Mouse (Mus musculus) Muller cell, postnatal 12 days (primary cell): Measurements from ENCODE around the gene Man2c1.

Experiments
- DNase-seq: peaks from one replicate; pipeline ENCODE4 v3.0.0-alpha.2; 2015; ENCODE audit errors: inconsistent ontology term

Man2c1 gene

DNA sequence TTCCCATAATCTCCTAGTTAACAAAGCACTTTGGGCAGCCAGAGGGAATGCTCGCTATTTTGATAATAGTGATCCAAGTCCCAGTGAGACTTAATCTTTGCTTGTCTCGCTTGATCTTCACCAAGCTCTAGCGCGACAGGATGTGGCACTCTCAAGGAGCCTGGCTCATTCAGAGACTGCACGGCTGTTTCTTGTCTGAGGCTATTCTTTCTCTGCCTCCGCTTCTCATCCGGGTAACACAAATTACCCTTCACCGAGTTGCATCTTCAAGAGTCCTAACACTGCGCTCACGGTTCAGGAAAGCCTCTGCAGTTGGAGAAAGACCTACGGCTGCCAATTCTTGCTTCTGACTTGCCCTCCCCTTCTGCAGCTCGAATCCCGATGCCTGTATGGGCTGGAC, 27.0 kb downstream of the Man2c1 start:
- no peak for DNase-seq

DNA sequence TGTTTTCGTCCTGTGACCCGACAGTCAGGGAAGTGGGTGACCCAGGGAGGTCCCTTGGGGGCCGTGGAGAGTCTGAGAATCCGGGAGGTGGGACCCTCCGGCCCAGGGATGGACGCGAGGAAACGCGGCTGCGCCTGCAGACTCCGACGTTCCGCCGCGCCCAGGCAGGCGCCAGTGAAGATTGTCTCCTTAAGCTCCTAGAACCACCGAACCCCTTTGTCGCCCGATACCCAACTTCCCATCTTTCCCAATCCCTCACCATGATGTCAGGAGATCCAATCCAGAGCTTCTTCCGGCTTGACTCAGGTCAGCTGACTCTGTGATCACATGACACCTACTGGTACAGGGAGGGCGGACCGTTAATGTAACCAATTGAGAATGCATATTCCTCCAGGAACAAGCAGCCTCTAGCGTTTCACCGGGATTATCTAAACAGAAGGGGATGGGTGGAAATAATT, 27.6 kb downstream of the Man2c1 start, which contains the start of gene Commd4:
Gene Commd4 (minus strand): TSS at position 319 of the 458 bp plus-strand sequence.
- DNase-seq, result peak; percentile 92

- DNase-seq, result no peak
These were observed 28.0 kb downstream of the Man2c1 start for GRCm38 (mm10) chr9:57158506-57158905.

- DNase-seq, result peak; percentile 24
These were observed 32.0 kb downstream of the Man2c1 start for GRCm38 (mm10) chr9:57162496-57162895.

DNA sequence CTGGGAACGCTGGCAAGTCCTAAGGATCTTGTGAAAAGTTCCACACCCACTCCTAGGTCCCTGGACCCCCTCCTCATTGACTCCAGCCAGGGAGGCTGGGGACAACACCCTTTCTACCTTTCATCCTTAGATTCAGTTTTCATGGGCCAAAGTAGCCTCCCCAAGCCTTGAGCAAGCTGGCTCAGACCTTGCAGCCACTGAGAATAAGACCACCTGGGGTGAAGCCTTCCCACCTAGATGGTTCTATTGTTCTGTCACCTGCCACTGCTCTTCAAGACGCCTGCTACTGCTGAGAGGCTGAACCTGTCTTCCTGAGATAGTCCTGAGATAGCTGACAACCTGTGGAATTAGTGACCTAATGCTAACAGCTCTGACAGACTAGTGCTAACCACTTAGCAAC, 32.6 kb downstream of the Man2c1 start:
- no peak for DNase-seq

- DNase-seq, result no peak
These were observed 35.7 kb downstream of the Man2c1 start for GRCm38 (mm10) chr9:57166173-57166572.

DNA sequence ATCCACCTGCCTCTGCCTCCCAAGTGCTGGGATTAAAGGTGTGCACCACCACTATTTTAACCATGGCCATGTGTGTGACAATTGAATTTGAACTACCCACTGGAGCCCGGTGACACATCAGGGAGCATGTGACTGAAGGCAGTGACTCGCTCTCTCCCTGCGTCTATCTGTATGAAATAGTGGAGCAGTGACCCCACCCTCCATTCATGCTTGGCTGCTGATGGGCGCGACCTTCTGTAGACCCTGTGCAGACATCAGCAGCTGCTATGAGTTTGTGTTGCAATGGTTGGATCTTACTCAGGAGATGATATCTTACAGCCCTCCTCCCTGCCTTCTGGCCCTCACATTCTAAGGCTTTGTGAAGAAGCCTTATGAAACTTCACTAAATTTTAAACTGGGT, 37.9 kb downstream of the Man2c1 start:
- DNase-seq, result no peak
